Mouse (Mus musculus): ENCODE data around the gene Slc35e3. TPM values are rescaled to one million over a fixed set of nuclear protein-coding genes. Genes with fewer than 3 reads are reported as not detected.

Slc35e3 gene
- total RNA-seq (2015) (7.8 and 16.0 TPM in 2 replicates), total RNA-seq (2017) (9.0 and 14.0 TPM in 2 replicates)

DNA sequence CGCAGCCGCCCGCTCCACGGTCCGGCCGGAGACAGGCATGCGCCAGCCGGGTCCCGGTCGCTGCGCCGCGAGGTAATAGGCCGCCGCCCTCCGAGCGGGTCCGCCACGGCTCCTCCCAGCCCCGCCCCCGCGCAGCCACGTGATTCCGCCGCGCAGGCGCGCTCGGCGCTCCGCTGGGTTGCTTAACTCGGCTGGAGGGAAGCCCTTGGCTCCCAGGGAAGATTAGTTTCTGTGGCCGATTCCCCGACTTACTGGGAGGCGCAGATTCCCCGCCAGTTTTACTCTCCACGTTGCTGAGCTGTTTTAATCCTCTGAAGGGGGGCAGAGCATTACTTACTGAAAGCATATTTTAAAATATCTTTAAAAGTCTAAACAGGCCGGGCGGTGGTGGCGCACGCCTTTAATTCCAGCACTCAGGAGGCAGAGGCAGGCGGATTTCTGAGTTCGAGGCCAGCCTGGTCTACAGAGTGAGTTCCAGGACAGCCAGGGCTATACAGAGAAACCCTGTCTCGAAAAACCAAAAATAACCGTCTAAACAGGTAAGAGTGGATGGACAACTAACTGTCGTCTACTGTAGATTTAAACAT is at the start of gene Slc35e3:
TSS of gene Slc35e3 (minus strand) at position 69 of the 587 bp plus-strand sequence.
- peak; percentile 89 for ATAC-seq (replicated peaks; ENCODE audit: poor library complexity)

DNA sequence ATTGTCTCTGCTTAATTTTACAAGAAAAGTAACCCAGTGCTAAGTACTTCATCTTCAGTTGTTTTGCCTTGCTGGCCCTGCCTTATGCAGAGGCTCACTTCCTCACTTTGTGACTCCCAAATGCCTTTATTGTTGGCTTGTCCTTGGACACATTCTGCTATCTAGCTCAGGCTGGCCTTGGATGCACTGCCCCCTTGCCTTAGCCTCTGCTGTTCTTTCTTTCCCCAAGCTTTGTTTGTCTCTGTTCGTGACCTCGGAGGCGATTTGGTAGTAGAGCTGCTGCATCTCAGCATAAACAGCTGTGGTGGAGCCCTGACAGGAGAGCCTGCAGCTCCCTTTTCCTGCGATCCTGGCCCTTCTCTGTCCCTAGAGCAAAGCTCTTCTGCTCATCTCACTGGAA is 49.0 kb upstream of the Slc35e3 start:
- no peak for ATAC-seq (replicated peaks; ENCODE audit: poor library complexity)

GRCm38 (mm10) chr10:117793436-117794030 is 47.4 kb upstream of the Slc35e3 start:
- peak; percentile 12; the same call in 1 of the 2 replicates for ATAC-seq (replicated peaks; ENCODE audit: poor library complexity)

DNA sequence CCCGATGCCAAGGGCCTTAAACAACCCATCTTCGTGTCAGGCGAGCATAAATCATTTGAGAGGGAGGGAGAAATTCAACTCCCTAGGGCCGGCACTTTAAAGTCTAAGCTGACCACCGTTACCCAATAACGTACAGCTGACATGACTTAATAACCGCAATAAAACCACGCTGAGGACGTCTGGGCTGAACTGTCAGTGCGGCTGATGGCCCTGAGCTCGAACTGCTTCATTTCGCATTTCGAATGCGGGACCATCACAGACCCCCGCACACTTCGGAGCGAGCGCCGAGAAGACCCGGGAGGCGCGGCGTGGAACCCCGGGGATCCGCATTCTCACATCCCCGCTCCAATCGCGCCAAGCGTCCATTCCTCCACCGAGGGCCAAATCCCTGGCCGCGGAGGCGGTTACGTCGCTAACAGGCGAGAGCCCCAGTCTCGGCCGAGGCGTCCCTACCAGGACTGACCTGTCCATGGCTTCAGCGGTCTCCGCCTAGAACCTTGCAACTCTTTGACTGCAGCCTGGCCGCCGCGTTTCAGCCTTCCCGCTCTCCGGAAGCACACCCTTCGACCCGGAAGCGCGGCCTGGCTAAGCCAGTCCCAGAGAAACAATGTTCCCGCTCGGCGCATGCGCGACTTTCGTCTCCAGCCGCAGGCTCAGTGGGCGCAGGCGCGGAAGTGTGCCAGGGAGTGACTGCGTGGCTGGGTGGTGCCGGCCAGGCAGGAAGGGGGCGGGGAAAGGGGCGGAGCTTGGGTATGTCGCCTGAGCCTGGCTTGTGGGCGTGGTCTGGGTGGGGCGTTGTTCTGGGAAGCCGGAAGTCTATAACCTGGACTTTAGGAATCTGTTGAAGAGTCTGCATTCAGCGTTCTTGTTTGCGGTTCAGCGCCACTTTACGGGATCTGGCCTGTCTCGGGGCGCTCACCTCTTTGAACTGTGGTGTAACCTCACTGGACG is 46.3 kb upstream of the Slc35e3 start, which contains the start of gene Nup107:
TSS of gene Nup107 (minus strand) at position 565 of the 951 bp plus-strand sequence.
- ATAC-seq (replicated peaks; ENCODE audit: poor library complexity) = peak; percentile 88

- no peak for ATAC-seq (replicated peaks; ENCODE audit: poor library complexity)
Observed at GRCm38 (mm10) chr10:117791171-117791470, 45.0 kb upstream of the Slc35e3 start.

DNA sequence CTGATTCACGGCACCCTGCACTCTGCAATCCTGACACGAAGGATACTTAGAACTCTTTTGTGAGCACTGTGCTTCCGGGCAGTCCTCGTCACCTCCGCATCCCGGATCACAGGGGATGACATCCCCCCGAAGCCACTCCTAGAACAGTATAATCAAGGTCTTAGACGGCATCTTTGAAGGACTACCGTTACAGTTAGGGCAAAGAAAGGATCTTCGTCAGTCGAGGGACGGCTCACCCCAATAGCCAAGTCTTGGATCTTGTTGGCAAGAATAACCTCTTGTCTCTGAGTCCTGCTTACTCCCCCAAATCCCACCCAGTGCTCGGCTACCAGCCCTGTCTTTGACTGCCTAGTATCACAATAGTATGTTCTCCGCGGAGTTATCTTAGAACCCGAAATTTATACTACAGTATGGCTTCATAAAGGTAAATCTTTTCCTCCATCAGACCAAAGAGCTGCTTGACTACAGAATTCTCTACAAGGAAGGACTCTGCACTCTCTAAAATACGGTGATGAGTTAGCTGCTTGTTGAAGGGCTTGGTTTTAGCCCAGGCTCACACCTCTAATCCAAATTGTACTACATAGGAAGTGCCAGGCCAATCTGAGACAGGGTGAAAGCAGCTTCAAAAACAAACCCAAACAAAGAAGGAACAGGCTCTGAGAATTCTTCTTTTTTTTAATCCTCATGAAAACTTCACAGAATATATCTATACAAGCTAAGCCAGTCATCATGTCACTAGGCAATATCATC is 44.4 kb upstream of the Slc35e3 start:
- no peak for ATAC-seq (replicated peaks; ENCODE audit: poor library complexity)

GRCm38 (mm10) chr10:117790011-117790410 is 43.8 kb upstream of the Slc35e3 start:
- no peak for ATAC-seq (replicated peaks; ENCODE audit: poor library complexity)

- peak; percentile 44 for ATAC-seq (replicated peaks; ENCODE audit: poor library complexity)
Observed at GRCm38 (mm10) chr10:117784646-117785045, 38.5 kb upstream of the Slc35e3 start.

DNA sequence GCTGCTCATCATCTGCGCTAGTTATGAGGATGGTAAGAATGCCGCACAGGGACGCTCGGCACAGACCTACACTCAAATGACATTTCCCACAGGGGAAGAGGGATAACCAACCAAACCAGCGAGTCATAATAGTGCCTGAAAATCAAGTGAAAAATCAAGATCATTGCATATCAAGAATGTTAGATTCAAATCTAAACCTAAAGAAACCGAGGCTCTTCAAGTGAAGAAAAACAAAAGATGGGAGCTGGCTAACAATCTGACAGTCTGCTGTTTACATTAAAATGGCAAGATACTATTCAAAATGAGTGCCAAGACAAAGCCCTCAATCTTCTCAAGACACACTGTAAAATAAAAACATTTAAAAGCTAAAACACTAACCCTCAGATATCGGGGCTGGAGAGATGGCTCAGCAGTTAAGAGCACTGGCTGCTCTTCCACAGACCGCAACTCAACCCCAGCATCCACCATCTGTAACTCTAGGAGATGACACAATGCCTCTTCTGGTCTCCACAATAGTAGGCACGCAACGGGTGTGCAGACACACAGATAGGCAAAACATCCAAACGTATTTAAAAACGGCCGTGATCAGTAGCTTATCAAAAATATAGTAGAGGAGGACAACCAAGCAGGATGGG is 37.7 kb upstream of the Slc35e3 start:
- ATAC-seq (replicated peaks; ENCODE audit: poor library complexity) = no peak

DNA sequence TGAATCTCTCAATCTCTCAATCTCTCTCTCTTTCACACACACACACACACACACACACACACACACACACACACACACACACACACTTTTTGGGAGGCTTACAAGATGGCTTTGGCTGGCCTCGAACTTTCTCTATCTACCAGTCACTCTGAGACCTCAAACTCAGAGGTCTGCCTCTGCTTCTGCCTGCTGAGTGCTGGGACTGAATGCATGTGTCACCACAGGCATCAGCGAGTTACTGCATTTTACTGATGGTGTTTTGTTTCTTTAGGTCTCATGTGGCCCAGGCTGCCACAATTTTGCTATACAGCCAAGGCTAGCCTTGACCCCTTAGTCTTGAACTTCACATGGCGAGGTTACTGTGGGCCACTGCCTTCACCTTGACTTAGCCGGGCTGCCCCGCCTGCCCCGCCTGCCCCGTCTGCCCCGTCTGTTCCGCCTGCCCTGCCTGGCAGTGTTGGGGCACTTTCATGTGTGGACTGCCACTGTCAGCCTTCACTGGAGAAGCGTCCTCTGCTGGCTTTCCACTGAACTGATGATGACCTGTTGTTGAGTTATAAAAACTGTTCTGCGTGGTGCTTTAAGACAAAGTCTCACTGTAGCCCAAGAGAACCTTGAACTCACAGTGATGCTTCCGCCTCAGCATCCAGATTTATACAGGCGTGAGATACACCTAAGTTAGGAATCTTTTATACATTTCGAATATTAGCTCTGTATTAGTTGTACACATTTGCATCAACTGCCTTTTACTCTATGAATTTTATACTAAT is 36.5 kb upstream of the Slc35e3 start:
- no peak for ATAC-seq (replicated peaks; ENCODE audit: poor library complexity)

GRCm38 (mm10) chr10:117782056-117782455 is 35.9 kb upstream of the Slc35e3 start:
- no peak for ATAC-seq (replicated peaks; ENCODE audit: poor library complexity)

DNA sequence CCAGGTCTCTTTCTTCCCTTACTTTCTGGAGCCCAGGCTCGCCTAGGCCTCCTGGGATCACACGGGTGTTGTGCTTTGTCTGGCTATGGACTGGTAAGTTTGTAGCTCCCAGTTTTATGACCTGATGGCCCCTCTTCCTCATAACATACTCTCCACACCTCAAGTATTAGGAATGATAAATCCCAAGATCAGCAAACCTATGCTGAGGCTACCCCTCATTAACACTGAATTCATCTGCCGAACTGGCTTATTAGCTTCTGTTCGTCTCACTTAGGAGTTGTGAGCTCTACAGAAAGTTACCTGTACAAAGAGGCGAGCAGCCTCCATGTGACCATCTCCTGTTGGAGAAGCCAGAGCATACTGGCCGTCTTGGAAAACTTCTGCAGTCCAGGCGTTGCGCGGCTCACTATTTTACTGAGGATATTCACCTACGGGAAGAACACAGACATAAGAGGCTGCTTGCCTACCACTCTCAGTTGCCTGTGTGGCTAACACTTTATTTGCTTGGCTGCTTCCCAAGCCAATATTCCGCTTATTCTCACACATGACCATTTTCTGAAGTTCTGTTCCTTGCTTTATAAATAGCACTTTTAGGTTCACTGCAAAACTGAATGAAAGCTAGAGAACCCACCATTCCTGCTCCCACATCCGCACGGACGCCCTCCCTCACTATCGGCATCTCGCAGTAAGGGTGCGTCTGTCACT is 35.0 kb upstream of the Slc35e3 start:
- no peak for ATAC-seq (replicated peaks; ENCODE audit: poor library complexity)

DNA sequence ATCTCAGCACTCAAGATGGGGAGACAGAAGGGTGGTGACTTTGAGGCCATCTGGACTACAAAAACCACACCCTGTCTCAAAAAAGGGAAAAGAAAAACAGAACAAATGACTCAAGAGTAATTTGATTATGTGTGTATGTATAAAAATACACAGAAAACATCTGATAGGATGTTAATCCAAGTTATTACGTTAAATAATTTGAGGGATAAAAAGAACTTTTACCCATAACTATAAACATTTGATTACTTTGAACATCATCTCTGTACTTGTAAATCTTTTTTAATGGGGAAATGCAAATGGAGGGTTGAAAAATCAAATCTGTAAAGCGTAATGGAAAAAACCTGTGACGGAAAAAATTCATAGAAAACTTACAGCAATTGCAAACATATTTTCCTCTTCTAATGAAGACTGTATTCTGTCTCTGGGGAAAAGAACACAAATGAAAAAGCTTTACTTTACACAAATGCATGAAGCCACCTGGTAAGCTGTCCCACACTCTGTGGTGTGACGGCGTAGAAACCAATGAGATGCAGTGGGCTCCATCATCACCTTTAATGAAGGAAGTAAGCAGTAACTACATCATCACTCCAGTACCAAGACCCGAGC is 34.2 kb upstream of the Slc35e3 start:
- ATAC-seq (replicated peaks; ENCODE audit: poor library complexity) = no peak

DNA sequence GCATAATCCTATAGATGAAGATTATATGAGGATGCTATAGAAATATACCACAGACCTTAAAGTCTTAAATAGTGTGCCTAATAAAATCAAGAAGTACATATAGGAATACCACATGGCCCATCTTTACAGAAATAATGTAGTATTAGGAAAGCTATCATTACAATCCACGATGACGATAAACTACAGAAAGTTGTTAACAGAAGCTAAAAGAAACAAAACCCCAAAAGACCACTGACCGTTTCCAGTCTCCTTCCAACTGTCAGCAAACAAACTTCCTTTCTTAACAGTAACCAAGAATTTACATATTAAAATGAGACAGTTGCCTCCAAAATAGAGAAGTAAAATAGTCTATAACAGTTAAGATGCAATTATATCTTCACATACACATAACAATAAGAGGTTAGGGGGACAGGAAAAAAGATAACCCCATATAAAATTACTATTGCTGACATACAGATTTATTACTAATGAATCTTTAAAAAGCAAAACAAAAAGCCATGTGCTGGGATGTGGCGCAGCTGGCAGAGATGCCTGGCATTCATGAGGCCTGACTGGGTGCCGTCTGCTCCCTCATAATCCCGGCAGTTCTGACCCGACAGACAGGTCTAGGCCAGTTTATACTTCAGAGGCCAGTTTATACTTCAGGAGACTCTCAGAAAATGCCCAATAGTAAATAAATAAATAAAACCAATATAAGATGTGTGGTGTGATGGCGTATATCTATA is 33.6 kb upstream of the Slc35e3 start:
- 0 out of 2 replicates have a peak, but pooled peaks have one; percentile 15 for ATAC-seq (replicated peaks; ENCODE audit: poor library complexity)

GRCm38 (mm10) chr10:117778951-117779350 is 32.8 kb upstream of the Slc35e3 start:
- ATAC-seq (replicated peaks; ENCODE audit: poor library complexity) = no peak

DNA sequence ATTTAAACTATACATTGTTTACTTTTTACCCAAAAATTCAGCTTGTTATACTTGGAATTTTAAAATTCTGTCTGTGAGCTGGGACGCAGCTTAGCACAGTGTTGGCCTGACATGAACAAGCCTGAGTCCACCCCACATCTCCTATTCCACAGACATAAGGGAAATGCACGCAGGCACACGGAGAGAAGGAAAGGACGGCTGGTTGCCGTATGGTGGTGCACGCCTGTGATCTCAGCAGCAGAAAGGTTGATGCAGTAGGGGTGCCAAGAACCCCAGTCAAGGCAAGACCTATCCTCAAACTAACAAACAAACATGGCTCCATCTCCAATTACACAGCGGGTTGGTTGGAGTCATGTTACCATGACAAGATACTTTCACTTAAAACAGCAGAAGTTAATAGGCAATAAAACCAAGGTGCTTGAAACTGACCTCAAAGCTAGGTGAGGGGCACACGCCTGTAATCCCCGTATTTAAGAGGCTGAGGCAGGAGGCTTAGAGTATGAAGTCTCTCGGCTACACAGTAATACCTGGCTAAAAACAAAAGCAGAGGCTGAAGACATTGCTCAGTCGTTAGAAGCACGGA is 32.3 kb upstream of the Slc35e3 start:
- no peak for ATAC-seq (replicated peaks; ENCODE audit: poor library complexity)

GRCm38 (mm10) chr10:117777501-117778327 is 31.5 kb upstream of the Slc35e3 start:
- ATAC-seq (replicated peaks; ENCODE audit: poor library complexity) = no peak
